Mouse (Mus musculus): ENCODE results near the gene Gm21304. TPM values are rescaled to one million over a fixed set of nuclear protein-coding genes. Genes with fewer than 3 reads are reported as not detected.
"Not testable (repeated sequence)": the region's sequence is repeated elsewhere in the genome, so short reads cannot be mapped to it uniquely, and the experiment has no call there.

Gene Gm21304
- not detected in 2 replicates for total RNA-seq (2015; ENCODE audit: low replicate concordance)
- not detected in 2 replicates for total RNA-seq (2017; ENCODE audit: low replicate concordance)

DNA sequence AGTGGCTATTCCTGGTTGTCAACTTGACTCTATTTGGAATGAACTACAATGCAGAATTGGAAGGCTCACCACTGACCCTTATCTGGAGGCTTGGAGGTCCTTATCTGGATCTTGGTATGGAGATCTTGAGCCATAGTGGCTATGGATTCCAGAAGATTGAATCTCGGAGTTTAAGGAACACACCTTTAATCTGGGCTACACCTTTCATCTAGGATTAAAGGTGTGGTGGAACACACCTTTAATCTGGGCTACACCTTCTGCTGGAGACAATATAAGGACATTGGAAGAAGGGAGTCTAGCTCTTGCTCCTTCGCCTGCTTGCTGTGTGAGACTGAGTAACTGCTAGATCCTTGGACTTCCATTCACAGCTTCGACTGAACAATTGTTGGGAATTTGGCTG, at the start of gene Gm21304:
Gene Gm21304, plus strand, starts transcription at position 301 of the 400 bp plus-strand sequence.
- not testable (repeated sequence) for ATAC-seq (replicated peaks; ENCODE audit: low FRiP score, poor library complexity, severe bottlenecking)

DNA sequence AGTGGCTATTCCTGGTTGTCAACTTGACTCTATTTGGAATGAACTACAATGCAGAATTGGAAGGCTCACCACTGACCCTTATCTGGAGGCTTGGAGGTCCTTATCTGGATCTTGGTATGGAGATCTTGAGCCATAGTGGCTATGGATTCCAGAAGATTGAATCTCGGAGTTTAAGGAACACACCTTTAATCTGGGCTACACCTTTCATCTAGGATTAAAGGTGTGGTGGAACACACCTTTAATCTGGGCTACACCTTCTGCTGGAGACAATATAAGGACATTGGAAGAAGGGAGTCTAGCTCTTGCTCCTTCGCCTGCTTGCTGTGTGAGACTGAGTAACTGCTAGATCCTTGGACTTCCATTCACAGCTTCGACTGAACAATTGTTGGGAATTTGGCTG, 25.6 kb upstream of the Gm21304 start, which contains the start of gene Gm21293:
Gene Gm21293, plus strand, starts transcription at position 301 of the 400 bp plus-strand sequence.
- not testable (repeated sequence) for ATAC-seq (replicated peaks; ENCODE audit: low FRiP score, poor library complexity, severe bottlenecking)

DNA sequence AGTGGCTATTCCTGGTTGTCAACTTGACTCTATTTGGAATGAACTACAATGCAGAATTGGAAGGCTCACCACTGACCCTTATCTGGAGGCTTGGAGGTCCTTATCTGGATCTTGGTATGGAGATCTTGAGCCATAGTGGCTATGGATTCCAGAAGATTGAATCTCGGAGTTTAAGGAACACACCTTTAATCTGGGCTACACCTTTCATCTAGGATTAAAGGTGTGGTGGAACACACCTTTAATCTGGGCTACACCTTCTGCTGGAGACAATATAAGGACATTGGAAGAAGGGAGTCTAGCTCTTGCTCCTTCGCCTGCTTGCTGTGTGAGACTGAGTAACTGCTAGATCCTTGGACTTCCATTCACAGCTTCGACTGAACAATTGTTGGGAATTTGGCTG, 17.1 kb upstream of the Gm21304 start, which contains the start of gene Gm6763:
Gene Gm6763, plus strand, starts transcription at position 301 of the 400 bp plus-strand sequence.
- ATAC-seq (replicated peaks; ENCODE audit: low FRiP score, poor library complexity, severe bottlenecking) = not testable (repeated sequence)

DNA sequence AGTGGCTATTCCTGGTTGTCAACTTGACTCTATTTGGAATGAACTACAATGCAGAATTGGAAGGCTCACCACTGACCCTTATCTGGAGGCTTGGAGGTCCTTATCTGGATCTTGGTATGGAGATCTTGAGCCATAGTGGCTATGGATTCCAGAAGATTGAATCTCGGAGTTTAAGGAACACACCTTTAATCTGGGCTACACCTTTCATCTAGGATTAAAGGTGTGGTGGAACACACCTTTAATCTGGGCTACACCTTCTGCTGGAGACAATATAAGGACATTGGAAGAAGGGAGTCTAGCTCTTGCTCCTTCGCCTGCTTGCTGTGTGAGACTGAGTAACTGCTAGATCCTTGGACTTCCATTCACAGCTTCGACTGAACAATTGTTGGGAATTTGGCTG, 8.6 kb upstream of the Gm21304 start, which contains the start of gene Gm8764:
Gene Gm8764, plus strand, starts transcription at position 301 of the 400 bp plus-strand sequence.
- ATAC-seq (replicated peaks; ENCODE audit: low FRiP score, poor library complexity, severe bottlenecking) = not testable (repeated sequence)

DNA sequence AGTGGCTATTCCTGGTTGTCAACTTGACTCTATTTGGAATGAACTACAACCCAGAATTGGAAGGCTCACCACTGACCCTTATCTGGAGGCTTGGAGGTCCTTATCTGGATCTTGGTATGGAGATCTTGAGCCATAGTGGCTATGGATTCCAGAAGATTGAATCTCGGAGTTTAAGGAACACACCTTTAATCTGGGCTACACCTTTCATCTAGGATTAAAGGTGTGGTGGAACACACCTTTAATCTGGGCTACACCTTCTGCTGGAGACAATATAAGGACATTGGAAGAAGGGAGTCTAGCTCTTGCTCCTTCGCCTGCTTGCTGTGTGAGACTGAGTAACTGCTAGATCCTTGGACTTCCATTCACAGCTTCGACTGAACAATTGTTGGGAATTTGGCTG, 8.4 kb downstream of the Gm21304 start, which contains the start of gene Gm21312:
Gene Gm21312, plus strand, starts transcription at position 301 of the 400 bp plus-strand sequence.
- ATAC-seq (replicated peaks; ENCODE audit: low FRiP score, poor library complexity, severe bottlenecking) = not testable (repeated sequence)

DNA sequence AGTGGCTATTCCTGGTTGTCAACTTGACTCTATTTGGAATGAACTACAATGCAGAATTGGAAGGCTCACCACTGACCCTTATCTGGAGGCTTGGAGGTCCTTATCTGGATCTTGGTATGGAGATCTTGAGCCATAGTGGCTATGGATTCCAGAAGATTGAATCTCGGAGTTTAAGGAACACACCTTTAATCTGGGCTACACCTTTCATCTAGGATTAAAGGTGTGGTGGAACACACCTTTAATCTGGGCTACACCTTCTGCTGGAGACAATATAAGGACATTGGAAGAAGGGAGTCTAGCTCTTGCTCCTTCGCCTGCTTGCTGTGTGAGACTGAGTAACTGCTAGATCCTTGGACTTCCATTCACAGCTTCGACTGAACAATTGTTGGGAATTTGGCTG, 16.9 kb downstream of the Gm21304 start, which contains the start of gene Gm20765:
Gene Gm20765, plus strand, starts transcription at position 301 of the 400 bp plus-strand sequence.
- not testable (repeated sequence) for ATAC-seq (replicated peaks; ENCODE audit: low FRiP score, poor library complexity, severe bottlenecking)

DNA sequence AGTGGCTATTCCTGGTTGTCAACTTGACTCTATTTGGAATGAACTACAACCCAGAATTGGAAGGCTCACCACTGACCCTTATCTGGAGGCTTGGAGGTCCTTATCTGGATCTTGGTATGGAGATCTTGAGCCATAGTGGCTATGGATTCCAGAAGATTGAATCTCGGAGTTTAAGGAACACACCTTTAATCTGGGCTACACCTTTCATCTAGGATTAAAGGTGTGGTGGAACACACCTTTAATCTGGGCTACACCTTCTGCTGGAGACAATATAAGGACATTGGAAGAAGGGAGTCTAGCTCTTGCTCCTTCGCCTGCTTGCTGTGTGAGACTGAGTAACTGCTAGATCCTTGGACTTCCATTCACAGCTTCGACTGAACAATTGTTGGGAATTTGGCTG, 25.4 kb downstream of the Gm21304 start, which contains the start of gene Gm4340:
Gene Gm4340, plus strand, starts transcription at position 301 of the 400 bp plus-strand sequence.
- not testable (repeated sequence) for ATAC-seq (replicated peaks; ENCODE audit: low FRiP score, poor library complexity, severe bottlenecking)

DNA sequence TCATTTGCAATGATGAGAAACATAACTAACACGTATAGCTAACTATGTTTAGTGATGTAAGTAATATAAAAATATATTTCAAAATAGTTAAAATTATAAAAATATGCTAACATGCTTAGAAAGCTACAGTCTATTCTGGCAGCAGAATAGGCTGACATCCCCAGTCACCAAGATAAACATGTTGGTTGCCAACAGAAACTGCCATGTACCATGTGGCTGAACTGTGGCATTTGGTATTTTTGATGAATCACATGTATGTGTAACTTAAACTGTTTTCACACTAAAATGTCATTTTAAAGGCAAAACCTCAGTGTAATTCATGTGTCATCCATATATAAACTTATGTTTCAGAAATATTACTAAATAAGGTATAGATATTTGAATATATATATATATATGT, 41.3 kb downstream of the Gm21304 start:
- ATAC-seq (replicated peaks; ENCODE audit: low FRiP score, poor library complexity, severe bottlenecking) = no peak

DNA sequence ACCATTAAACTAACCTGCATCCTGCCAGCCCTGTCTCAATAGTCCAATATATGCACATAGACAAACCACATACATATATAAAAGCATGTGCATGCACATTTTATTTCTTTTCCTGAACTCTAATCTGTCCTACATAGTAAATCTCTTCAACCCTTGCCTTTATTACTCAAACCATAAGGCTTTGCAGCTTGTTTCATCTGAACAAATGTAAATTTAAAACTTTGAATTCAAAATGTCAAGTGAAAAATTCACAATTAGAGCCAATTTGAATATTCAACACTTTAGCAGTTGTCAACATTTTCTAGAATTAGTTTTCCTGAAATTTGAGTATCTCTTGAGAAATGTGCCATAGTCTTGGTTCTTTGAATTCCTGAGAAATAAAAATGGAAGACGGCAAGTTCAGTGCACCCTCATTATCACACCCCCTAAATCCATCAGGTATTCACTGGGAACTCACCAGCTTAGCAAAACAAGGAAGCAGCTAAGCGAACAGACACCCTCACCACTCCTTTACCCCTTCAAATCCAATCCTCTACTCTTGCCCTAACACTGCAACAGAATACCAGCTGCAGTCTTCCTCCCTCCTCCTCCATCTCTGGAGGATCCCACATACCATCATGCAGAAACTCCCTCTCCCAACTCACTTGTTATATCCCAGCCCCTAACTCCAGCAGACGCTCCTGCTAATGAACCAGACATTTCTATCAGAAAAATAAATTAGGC, 42.1 kb downstream of the Gm21304 start:
- no peak for ATAC-seq (replicated peaks; ENCODE audit: low FRiP score, poor library complexity, severe bottlenecking)

DNA sequence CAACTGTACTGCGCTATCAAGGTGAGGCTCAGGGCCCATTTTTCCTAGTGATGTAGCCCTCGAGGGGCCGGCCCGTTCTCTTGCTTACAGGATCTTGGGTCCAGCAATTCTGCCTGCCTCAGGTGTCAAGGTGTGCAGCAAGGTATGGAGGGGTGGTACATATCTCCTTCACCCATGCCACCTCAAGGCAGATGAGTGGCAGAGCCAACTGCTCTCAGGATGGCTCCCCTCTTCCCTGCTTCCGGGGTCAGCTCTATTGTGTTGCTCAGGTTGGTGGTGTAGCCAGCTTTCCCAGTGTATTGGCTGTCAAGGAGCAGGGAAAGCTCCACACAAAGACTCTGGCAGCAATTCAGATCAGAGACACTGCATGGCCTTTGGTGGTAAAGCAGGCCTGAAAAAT, 46.2 kb downstream of the Gm21304 start:
- no peak for ATAC-seq (replicated peaks; ENCODE audit: low FRiP score, poor library complexity, severe bottlenecking)

Other genes starting within 250 kb of the Gm21304 start
- not detected in 2 replicates for gene Gm21293, start 25.5 kb upstream of the Gm21304 start, total RNA-seq (2015; ENCODE audit: low replicate concordance)
- not detected in 2 replicates for gene Gm21293, start 25.5 kb upstream of the Gm21304 start, total RNA-seq (2017; ENCODE audit: low replicate concordance)
- not detected in 2 replicates for gene Gm6763, start 17.0 kb upstream of the Gm21304 start, total RNA-seq (2015; ENCODE audit: low replicate concordance)
- not detected in 2 replicates for gene Gm6763, start 17.0 kb upstream of the Gm21304 start, total RNA-seq (2017; ENCODE audit: low replicate concordance)
- gene Gm8764, start 8.5 kb upstream of the Gm21304 start, total RNA-seq (2015; ENCODE audit: low replicate concordance) = not detected in 2 replicates
- not detected in 2 replicates for gene Gm8764, start 8.5 kb upstream of the Gm21304 start, total RNA-seq (2017; ENCODE audit: low replicate concordance)
- gene Gm21312, start 8.5 kb downstream of the Gm21304 start, total RNA-seq (2015; ENCODE audit: low replicate concordance) = not detected in 2 replicates
- not detected in 2 replicates for gene Gm21312, start 8.5 kb downstream of the Gm21304 start, total RNA-seq (2017; ENCODE audit: low replicate concordance)
- not detected in 2 replicates for gene Gm20765, start 17.0 kb downstream of the Gm21304 start, total RNA-seq (2015; ENCODE audit: low replicate concordance)
- gene Gm20765, start 17.0 kb downstream of the Gm21304 start, total RNA-seq (2017; ENCODE audit: low replicate concordance) = not detected in 2 replicates
- gene Gm4340, start 25.5 kb downstream of the Gm21304 start, total RNA-seq (2015; ENCODE audit: low replicate concordance) = not detected in 2 replicates
- gene Gm4340, start 25.5 kb downstream of the Gm21304 start, total RNA-seq (2017; ENCODE audit: low replicate concordance) = not detected in 2 replicates